Mouse (Mus musculus) lung, postnatal 0 days (tissue): Measurements from ENCODE around the gene Ppp1r14c.
"Not testable (repeated sequence)": the region's sequence is repeated elsewhere in the genome, so short reads cannot be mapped to it uniquely, and the experiment has no call there.

Experiments
- CTCF ChIP-seq: IDR thresholded peaks from 2 replicates; pipeline ENCODE4 v1.5.1; 2016; ENCODE audit warnings: antibody characterized with exemption, mild to moderate bottlenecking
- EP300 ChIP-seq: IDR thresholded peaks from 2 replicates; pipeline ENCODE4 v1.6.1; 2016; ENCODE audit warnings: antibody characterized with exemption, mild to moderate bottlenecking, control low read depth

DNA sequence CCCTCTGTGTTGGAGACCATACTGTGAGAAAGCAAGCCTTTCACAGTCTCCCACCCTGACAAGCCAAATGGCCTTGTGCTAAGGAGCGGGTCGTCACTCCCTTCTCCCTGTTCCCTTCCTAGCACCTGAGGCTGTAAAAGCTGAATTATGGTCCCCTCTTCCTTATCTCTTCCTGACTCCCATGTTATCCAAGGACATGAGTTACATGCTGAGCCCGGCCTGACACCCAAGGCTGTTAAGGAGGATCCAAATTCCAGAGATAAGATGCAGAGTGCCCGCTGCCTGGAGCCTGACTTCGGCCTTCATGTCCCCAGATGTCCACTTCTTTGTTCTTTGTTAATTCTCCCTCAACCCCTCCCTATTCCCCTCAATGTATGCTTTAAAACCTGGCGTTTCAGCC, 135.0 kb downstream of the Ppp1r14c start:
- TF ChIP-seq CTCF, EP300: not testable (repeated sequence)
